Mouse (Mus musculus): ENCODE results near the gene Nuak2. TPM values are rescaled to one million over a fixed set of nuclear protein-coding genes. Genes with fewer than 3 reads are reported as not detected.

Gene Nuak2
- polyA plus RNA-seq, 1 experiment from 2014 or later = 4.7 TPM

- Histone ChIP-seq H3K4me3 (replicated peaks) (no peak overlapping the region), H3K27ac (peak overlapping the region; percentile 32; the same call in 1 of the 2 replicates), H3K27me3 (replicated peaks) (0 out of 2 replicates have a peak, but pooled peaks cover 3% of the 10 kb centered on the region), H3K4me1 (replicated peaks) (peaks cover 46% of the 10 kb centered on the region), H3K9me3 (no peaks in the 10 kb centered on the region), H3K9ac (no peak overlapping the region), H3K4me2 (replicated peaks) (peak overlapping the region; percentile 99; the same call in 1 of the 2 replicates), H3K36me3 (no peaks in the 10 kb centered on the region)
- no peak for ATAC-seq
- WGBS = 43% methylated on average over 8 of the region's 8 CpGs
Observed at GRCm38 (mm10) chr1:132317894-132318863, 2.3 kb downstream of the Nuak2 start.

GRCm38 (mm10) chr1:132319242-132319641 lies 3.3 kb downstream of the Nuak2 start:
- Histone ChIP-seq H3K36me3 (no peaks in the 10 kb centered on the region), H3K9me3 (no peaks in the 10 kb centered on the region), H3K27ac (peak overlapping the region; percentile 22; the same call in 1 of the 2 replicates), H3K4me1 (replicated peaks) (peaks cover 47% of the 10 kb centered on the region), H3K27me3 (replicated peaks) (0 out of 2 replicates have a peak, but pooled peaks cover 1% of the 10 kb centered on the region), H3K4me2 (replicated peaks) (no peak overlapping the region), H3K9ac (no peak overlapping the region), H3K4me3 (replicated peaks) (no peak overlapping the region)
- WGBS = 48% methylated on average over 5 of the region's 5 CpGs
- peak; percentile 37 for ATAC-seq

- no peak overlapping the region for H3K4me2 ChIP-seq (replicated peaks)
- H3K9ac ChIP-seq = no peak overlapping the region
- no peak overlapping the region for H3K4me3 ChIP-seq (replicated peaks)
- peaks cover 45% of the 10 kb centered on the region for H3K4me1 ChIP-seq (replicated peaks)
- ATAC-seq = no peak
- H3K27me3 ChIP-seq (replicated peaks) = no peaks in the 10 kb centered on the region
- H3K9me3 ChIP-seq = no peaks in the 10 kb centered on the region
- WGBS = 63% methylated on average over 7 of the region's 7 CpGs
- no peaks in the 10 kb centered on the region for H3K36me3 ChIP-seq
- H3K27ac ChIP-seq = peak overlapping the region; percentile 60
Observed at GRCm38 (mm10) chr1:132321821-132322580, 6.1 kb downstream of the Nuak2 start.

GRCm38 (mm10) chr1:132322711-132323542 lies 7.0 kb downstream of the Nuak2 start:
- WGBS = 45% methylated on average over 13 of the region's 13 CpGs
- H3K4me2 ChIP-seq (replicated peaks) = peak overlapping the region; percentile 23
- no peak overlapping the region for H3K9ac ChIP-seq
- no peaks in the 10 kb centered on the region for H3K27me3 ChIP-seq (replicated peaks)
- no peaks in the 10 kb centered on the region for H3K9me3 ChIP-seq
- no peak for ATAC-seq
- H3K4me1 ChIP-seq (replicated peaks) = peaks cover 36% of the 10 kb centered on the region
- H3K27ac ChIP-seq = peak overlapping the region; percentile 60
- no peaks in the 10 kb centered on the region for H3K36me3 ChIP-seq
- H3K4me3 ChIP-seq (replicated peaks) = no peak overlapping the region

- Histone ChIP-seq H3K4me3 (replicated peaks) (no peak overlapping the region), H3K36me3 (0 out of 2 replicates have a peak, but pooled peaks cover 2% of the 10 kb centered on the region), H3K27me3 (replicated peaks) (no peaks in the 10 kb centered on the region), H3K9ac (no peak overlapping the region), H3K4me1 (replicated peaks) (peaks cover 18% of the 10 kb centered on the region), H3K9me3 (no peaks in the 10 kb centered on the region), H3K27ac (no peak overlapping the region), H3K4me2 (replicated peaks) (no peak overlapping the region)
- ATAC-seq = peak; percentile 62
- 52% methylated on average over 9 of the region's 9 CpGs for WGBS
Observed at GRCm38 (mm10) chr1:132326777-132327176, 10.9 kb downstream of the Nuak2 start.

- Histone ChIP-seq H3K4me1 (replicated peaks) (peaks cover 13% of the 10 kb centered on the region), H3K9ac (no peak overlapping the region), H3K4me3 (replicated peaks) (no peak overlapping the region), H3K27me3 (replicated peaks) (no peaks in the 10 kb centered on the region), H3K27ac (no peak overlapping the region), H3K36me3 (0 out of 2 replicates have a peak, but pooled peaks cover 2% of the 10 kb centered on the region), H3K4me2 (replicated peaks) (no peak overlapping the region), H3K9me3 (no peaks in the 10 kb centered on the region)
- ATAC-seq = no peak
- 81% methylated on average over 17 of the region's 17 CpGs for WGBS
Observed at GRCm38 (mm10) chr1:132327477-132327876, 11.6 kb downstream of the Nuak2 start.

- ATAC-seq = peak; percentile 38; the same call in 1 of the 2 replicates
- 0 out of 2 replicates have a peak, but pooled peaks cover 2% of the 10 kb centered on the region for H3K36me3 ChIP-seq
- no peaks in the 10 kb centered on the region for H3K9me3 ChIP-seq
- H3K27ac ChIP-seq = no peak overlapping the region
- H3K4me3 ChIP-seq (replicated peaks) = no peak overlapping the region
- WGBS = 36% methylated on average over 3 of the region's 3 CpGs
- no peaks in the 10 kb centered on the region for H3K27me3 ChIP-seq (replicated peaks)
- peaks cover 12% of the 10 kb centered on the region for H3K4me1 ChIP-seq (replicated peaks)
- no peak overlapping the region for H3K4me2 ChIP-seq (replicated peaks)
- H3K9ac ChIP-seq = no peak overlapping the region
Observed at GRCm38 (mm10) chr1:132328565-132328964, 12.6 kb downstream of the Nuak2 start.

GRCm38 (mm10) chr1:132329656-132330055 lies 13.7 kb downstream of the Nuak2 start:
- H3K9me3 ChIP-seq = no peaks in the 10 kb centered on the region
- H3K36me3 ChIP-seq = 0 out of 2 replicates have a peak, but pooled peaks cover 2% of the 10 kb centered on the region
- H3K4me1 ChIP-seq (replicated peaks) = peaks cover 19% of the 10 kb centered on the region
- WGBS = 80% methylated on average over 7 of the region's 7 CpGs
- no peak overlapping the region for H3K4me3 ChIP-seq (replicated peaks)
- no peaks in the 10 kb centered on the region for H3K27me3 ChIP-seq (replicated peaks)
- no peak overlapping the region for H3K9ac ChIP-seq
- H3K27ac ChIP-seq = no peak overlapping the region
- H3K4me2 ChIP-seq (replicated peaks) = no peak overlapping the region
- no peak for ATAC-seq

GRCm38 (mm10) chr1:132330397-132330796 lies 14.5 kb downstream of the Nuak2 start:
- Histone ChIP-seq H3K36me3 (0 out of 2 replicates have a peak, but pooled peaks cover 2% of the 10 kb centered on the region), H3K9ac (no peak overlapping the region), H3K27ac (no peak overlapping the region), H3K27me3 (replicated peaks) (no peaks in the 10 kb centered on the region), H3K4me1 (replicated peaks) (peaks cover 23% of the 10 kb centered on the region), H3K4me2 (replicated peaks) (no peak overlapping the region), H3K9me3 (no peaks in the 10 kb centered on the region), H3K4me3 (replicated peaks) (no peak overlapping the region)
- 81% methylated on average over 15 of the region's 15 CpGs for WGBS
- ATAC-seq = no peak

- Histone ChIP-seq H3K4me2 (replicated peaks) (no peak overlapping the region), H3K9ac (no peak overlapping the region), H3K4me1 (replicated peaks) (peaks cover 23% of the 10 kb centered on the region), H3K36me3 (0 out of 2 replicates have a peak, but pooled peaks cover 2% of the 10 kb centered on the region), H3K4me3 (replicated peaks) (no peak overlapping the region), H3K27me3 (replicated peaks) (no peaks in the 10 kb centered on the region), H3K9me3 (no peaks in the 10 kb centered on the region), H3K27ac (no peak overlapping the region)
- WGBS = 89% methylated on average over 17 of the region's 17 CpGs
- ATAC-seq = no peak
Observed at GRCm38 (mm10) chr1:132331283-132331682, 15.4 kb downstream of the Nuak2 start.

- H3K4me2 ChIP-seq (replicated peaks) = no peak overlapping the region
- H3K9ac ChIP-seq = no peak overlapping the region
- no peaks in the 10 kb centered on the region for H3K9me3 ChIP-seq
- H3K27ac ChIP-seq = peak overlapping the region; percentile 48; the same call in 1 of the 2 replicates
- WGBS = 11% methylated on average over 2 of the region's 2 CpGs
- no peak for ATAC-seq
- peaks cover 17% of the 10 kb centered on the region for H3K4me1 ChIP-seq (replicated peaks)
- 0 out of 2 replicates have a peak, but pooled peaks cover 2% of the 10 kb centered on the region for H3K36me3 ChIP-seq
- H3K27me3 ChIP-seq (replicated peaks) = no peaks in the 10 kb centered on the region
- no peak overlapping the region for H3K4me3 ChIP-seq (replicated peaks)
Observed at GRCm38 (mm10) chr1:132333201-132333600, 17.3 kb downstream of the Nuak2 start.
